Comparison of ENCODE assay signal across 8 mouse cellular contexts in the genomic region with DNA sequence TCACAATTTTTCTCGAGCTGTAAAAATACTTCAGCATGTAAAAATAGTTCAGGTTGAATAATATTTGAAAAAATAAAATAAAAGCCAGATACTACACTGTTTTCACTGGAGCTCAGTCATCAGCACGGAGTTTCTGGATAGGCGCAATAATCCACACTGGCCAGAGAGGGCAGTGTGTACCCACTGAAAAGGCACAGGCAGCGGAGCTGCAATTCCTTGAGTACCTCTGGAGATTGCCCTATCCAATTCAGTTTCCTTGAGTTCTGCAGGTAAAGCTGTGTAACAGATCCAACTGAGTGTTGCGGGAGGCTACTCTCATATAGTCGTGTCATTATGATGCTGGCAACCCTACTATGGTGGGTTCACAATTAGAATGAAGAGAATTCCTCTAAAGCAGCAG. TPM values are rescaled to one million over a fixed set of nuclear protein-coding genes. Genes with fewer than 3 reads are reported as not detected.
DNase-seq lines count a peak whose midpoint lies in the region; ATAC-seq lines count a peak whose summit lies in the region.

No protein-coding gene starts in this region.

- no peak overlapping the region for H3K4me3 ChIP-seq in intestine, embryonic 16.5 days (ENCODE audit: low read length)
- peak overlapping the region; percentile 17 for H3K4me3 ChIP-seq in midbrain, embryonic 11.5 days (ENCODE audit: low read depth, low read length)

- H3K27me3 ChIP-seq in intestine, embryonic 16.5 days (replicated peaks; ENCODE audit: control insufficient read depth, insufficient read depth, low read length) = no peaks in the 10 kb centered on the region
- H3K27me3 ChIP-seq in midbrain, embryonic 11.5 days (ENCODE audit: control insufficient read depth, insufficient read depth, low read length) = peaks cover 9% of the 10 kb centered on the region

- intact Hi-C loops in left cerebral cortex, postnatal 14 days (cut with DNase I) = loop anchor here (1.0 kb wide), 1 partner anchor 886 kb away; no protein-coding TSS in a partner anchor

- H3K9ac ChIP-seq in intestine, embryonic 16.5 days (ENCODE audit: low read depth, low read length) = no peak overlapping the region
- H3K9ac ChIP-seq in midbrain, embryonic 11.5 days (ENCODE audit: low read length) = no peak overlapping the region

- H3K27ac ChIP-seq in intestine, embryonic 16.5 days (ENCODE audit: low read length) = no peak overlapping the region
- no peak overlapping the region for H3K27ac ChIP-seq in midbrain, embryonic 11.5 days (ENCODE audit: low read depth, low read length)

- H3K9me3 ChIP-seq in intestine, embryonic 16.5 days (ENCODE audit: control insufficient read depth, low read length) = no peaks in the 10 kb centered on the region
- H3K9me3 ChIP-seq in midbrain, embryonic 11.5 days (ENCODE audit: control insufficient read depth, low read length) = no peaks in the 10 kb centered on the region

- no peak overlapping the region for H3K4me2 ChIP-seq in intestine, embryonic 16.5 days (ENCODE audit: low read depth, low read length)
- peak overlapping the region; percentile 45 for H3K4me2 ChIP-seq in midbrain, embryonic 11.5 days

- peak; percentile 15 for DNase-seq in 3134 (ENCODE audit: extremely low read depth, insufficient read length, low spot score)
- peak; percentile 47 for DNase-seq in adrenal gland, adult 8-10 months
- DNase-seq in embryo, embryonic 11.5 days (ENCODE audit: low read depth, low spot score) = peak; percentile 54
- DNase-seq in gastrocnemius, postnatal 4 days (ENCODE audit: low spot score in 2 of 2) = peak; percentile 23 to 48
- peak; percentile 69 to 77 for DNase-seq in left cerebral cortex, postnatal 14 days (ENCODE audit: low spot score in 2 of 2)
- peak; percentile 97 for DNase-seq in midbrain, embryonic 11.5 days (ENCODE audit: low spot score, missing footprints)
- peak; percentile 44 for DNase-seq in skeletal muscle tissue, adult 2 months (ENCODE audit: low read depth, low spot score)

- peak; percentile 47 for ATAC-seq in intestine, embryonic 16.5 days
- ATAC-seq in midbrain, embryonic 11.5 days (ENCODE audit: low FRiP score) = peak; percentile 25; the same call in 1 of the 2 replicates

- no peaks in the 10 kb centered on the region for H3K36me3 ChIP-seq in intestine, embryonic 16.5 days (ENCODE audit: control insufficient read depth, insufficient read depth, low read length)
- H3K36me3 ChIP-seq in midbrain, embryonic 11.5 days (ENCODE audit: control insufficient read depth, insufficient read depth, low read length) = no peaks in the 10 kb centered on the region

- H3K4me1 ChIP-seq in intestine, embryonic 16.5 days (ENCODE audit: control insufficient read depth, insufficient read depth, low read length) = 0 out of 2 replicates have a peak, but pooled peaks cover 4% of the 10 kb centered on the region
- H3K4me1 ChIP-seq in midbrain, embryonic 11.5 days (ENCODE audit: control insufficient read depth, insufficient read depth, low read length) = peaks cover 4% of the 10 kb centered on the region; the same call in 1 of the 2 replicates

- WGBS in intestine, embryonic 16.5 days = 2% methylated on average over 6 of the region's 6 CpGs
- 1% methylated on average over 6 of the region's 6 CpGs for WGBS in midbrain, embryonic 11.5 days

RNA-seq across cellular contexts. Expression of gene Neto2, which starts 1.7 kb away (rescaled TPM):
- total RNA-seq in adrenal gland, adult 8-10 months (2022) = 1 to 10 TPM; 4.5 to 6.3 (median 5.6) TPM
- total RNA-seq in gastrocnemius, postnatal 4 days (2021) = 1 to 10 TPM; 4.7 to 5.3 TPM
- 3.0 and 3.6 TPM in 2 replicates for polyA plus RNA-seq in intestine, embryonic 16.5 days (2015; fragmentation: Nextera tagmentation; extraction: Ambion mirVana)
- 10 to 100 TPM; 91.7 to 93.6 TPM for total RNA-seq in left cerebral cortex, postnatal 14 days (2021)
- 35.0 and 37.4 TPM in 2 replicates for polyA plus RNA-seq in midbrain, embryonic 11.5 days (2014; fragmentation: Nextera tagmentation; extraction: Ambion mirVana)

Comparison
In these comparisons a context has a peak if more than half of its experiments do, and no peak if none do; other contexts are left out.
1. DNase-seq: peak in every context shown above with its lines; median percentile 97 in midbrain, embryonic 11.5 days; 73 in left cerebral cortex, postnatal 14 days; 54 in embryo, embryonic 11.5 days; 47 in adrenal gland, adult 8-10 months; 44 in skeletal muscle tissue, adult 2 months; 36 in gastrocnemius, postnatal 4 days; 15 in 3134.
2. RNA of gene Neto2, which starts 1.7 kb away (total RNA-seq): 91.7 to 93.6 TPM in left cerebral cortex, postnatal 14 days; 4.5 to 6.3 TPM in adrenal gland, adult 8-10 months and 4.7 to 5.3 TPM in gastrocnemius, postnatal 4 days; every median in the first group is over 10 times any median in the second.